Mouse (Mus musculus): ENCODE data around the gene AI413582. TPM values are rescaled to one million over a fixed set of nuclear protein-coding genes. Genes with fewer than 3 reads are reported as not detected.

The AI413582 gene
- total RNA-seq (2021), result 1 to 10 TPM; 7.3 to 7.7 TPM

GRCm38 (mm10) chr17:27565163-27565941 is at the start of gene AI413582:
AI413582 (minus strand) TSS chr17:27565756.
- peak; percentile 91 for DNase-seq (ENCODE audit: low spot score)
- intact Hi-C loops (cut with DNase I), result loop anchor here (1.0 to 10.0 kb wide), 3 partner anchors 31 to 199 kb away; no protein-coding TSS in a partner anchor

- no peak for DNase-seq (ENCODE audit: low spot score)
- intact Hi-C loops (cut with DNase I), result no loop called here
Measured at GRCm38 (mm10) chr17:27613016-27613415, 47.5 kb upstream of the AI413582 start.

- intact Hi-C loops (cut with DNase I), result no loop called here
Measured at GRCm38 (mm10) chr17:27611994-27612393, 46.4 kb upstream of the AI413582 start.

GRCm38 (mm10) chr17:27611519-27611884 is 45.9 kb upstream of the AI413582 start:
- no peak for DNase-seq (ENCODE audit: low spot score)
- intact Hi-C loops (cut with DNase I), result no loop called here

More at GRCm38 (mm10) chr17:27611994-27612393, 46.4 kb upstream of the AI413582 start:
- DNase-seq (ENCODE audit: low spot score), result no peak

- DNase-seq (ENCODE audit: low spot score), result no peak
- intact Hi-C loops (cut with DNase I), result no loop called here
Measured at GRCm38 (mm10) chr17:27610679-27611518, 45.3 kb upstream of the AI413582 start.

GRCm38 (mm10) chr17:27609576-27609975 is 44.0 kb upstream of the AI413582 start:
- intact Hi-C loops (cut with DNase I), result no loop called here
- no peak for DNase-seq (ENCODE audit: low spot score)

GRCm38 (mm10) chr17:27603522-27604234 is 38.1 kb upstream of the AI413582 start:
- intact Hi-C loops (cut with DNase I), result loop anchor here (2.0 kb wide), 1 partner anchor 17 kb away; no protein-coding TSS in a partner anchor

GRCm38 (mm10) chr17:27603036-27603435 is 37.5 kb upstream of the AI413582 start:
- intact Hi-C loops (cut with DNase I), result no loop called here
- DNase-seq (ENCODE audit: low spot score), result no peak

More at GRCm38 (mm10) chr17:27603522-27604234, 38.1 kb upstream of the AI413582 start:
- DNase-seq (ENCODE audit: low spot score), result peak; percentile 23

GRCm38 (mm10) chr17:27600869-27601268 is 35.3 kb upstream of the AI413582 start:
- no peak for DNase-seq (ENCODE audit: low spot score)
- intact Hi-C loops (cut with DNase I), result no loop called here

- intact Hi-C loops (cut with DNase I), result no loop called here
- DNase-seq (ENCODE audit: low spot score), result no peak
Measured at GRCm38 (mm10) chr17:27600286-27600685, 34.7 kb upstream of the AI413582 start.

GRCm38 (mm10) chr17:27596376-27597190 is 31.0 kb upstream of the AI413582 start:
- no peak for DNase-seq (ENCODE audit: low spot score)

GRCm38 (mm10) chr17:27595659-27596375 is 30.3 kb upstream of the AI413582 start:
- no peak for DNase-seq (ENCODE audit: low spot score)
- intact Hi-C loops (cut with DNase I), result no loop called here

More at GRCm38 (mm10) chr17:27596376-27597190, 31.0 kb upstream of the AI413582 start:
- intact Hi-C loops (cut with DNase I), result no loop called here

GRCm38 (mm10) chr17:27592565-27592910 is 27.0 kb upstream of the AI413582 start:
- intact Hi-C loops (cut with DNase I), result no loop called here
- no peak for DNase-seq (ENCODE audit: low spot score)

GRCm38 (mm10) chr17:27591826-27592564 is 26.4 kb upstream of the AI413582 start:
- DNase-seq (ENCODE audit: low spot score), result no peak
- intact Hi-C loops (cut with DNase I), result no loop called here

GRCm38 (mm10) chr17:27588231-27588630 is 22.7 kb upstream of the AI413582 start:
- intact Hi-C loops (cut with DNase I), result loop anchor here (5.0 kb wide), 1 partner anchor 34 kb away; the partner anchor contains the start of gene Nudt3
- DNase-seq (ENCODE audit: low spot score), result no peak

- DNase-seq (ENCODE audit: low spot score), result peak; percentile 25
- intact Hi-C loops (cut with DNase I), result loop anchor here (2.0 to 5.0 kb wide), 2 partner anchors 20 to 35 kb away; partner anchors contain the start of gene Nudt3
Measured at GRCm38 (mm10) chr17:27587252-27587651, 21.7 kb upstream of the AI413582 start.

GRCm38 (mm10) chr17:27586661-27587060 is 21.1 kb upstream of the AI413582 start:
- intact Hi-C loops (cut with DNase I), result loop anchor here (2.0 to 5.0 kb wide), 2 partner anchors 20 to 36 kb away; partner anchors contain the start of gene Nudt3
- DNase-seq (ENCODE audit: low spot score), result no peak

Measured in heart, postnatal 25 days (tissue).